Mouse (Mus musculus) right cerebral cortex, postnatal 4 days (tissue): Measurements from ENCODE around the gene Prox1.

Experiments
- DNase-seq: peaks from one replicate; pipeline ENCODE4 v3.0.0-alpha.2; 2022

The Prox1 gene

GRCm38 (mm10) chr1:190140519-190140918, 30.0 kb downstream of the Prox1 start:
- DNase-seq = no peak

- DNase-seq = no peak
Measured at GRCm38 (mm10) chr1:190139711-190140405, 30.7 kb downstream of the Prox1 start.

GRCm38 (mm10) chr1:190137943-190138342, 32.6 kb downstream of the Prox1 start:
- DNase-seq = peak; percentile 33

DNA sequence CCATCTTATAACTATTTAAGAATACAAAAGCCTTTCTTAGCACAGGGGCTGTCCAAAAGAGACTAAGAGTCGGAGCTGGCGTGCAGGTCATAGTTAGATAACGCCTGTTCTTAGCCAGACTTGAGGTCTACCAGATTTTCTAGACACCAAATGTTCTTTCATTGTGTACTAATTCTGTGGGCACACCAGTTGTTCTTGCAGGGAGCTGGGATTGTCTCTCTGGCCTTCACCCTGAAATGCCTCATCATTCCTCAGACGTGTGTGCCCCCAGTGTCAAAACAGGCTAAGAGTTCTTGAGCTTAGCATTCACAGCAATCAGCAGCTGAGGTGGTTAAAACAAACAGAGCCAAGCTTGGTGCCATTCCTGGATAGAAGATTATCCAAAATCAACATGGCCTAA, 37.6 kb downstream of the Prox1 start:
- DNase-seq = no peak

DNA sequence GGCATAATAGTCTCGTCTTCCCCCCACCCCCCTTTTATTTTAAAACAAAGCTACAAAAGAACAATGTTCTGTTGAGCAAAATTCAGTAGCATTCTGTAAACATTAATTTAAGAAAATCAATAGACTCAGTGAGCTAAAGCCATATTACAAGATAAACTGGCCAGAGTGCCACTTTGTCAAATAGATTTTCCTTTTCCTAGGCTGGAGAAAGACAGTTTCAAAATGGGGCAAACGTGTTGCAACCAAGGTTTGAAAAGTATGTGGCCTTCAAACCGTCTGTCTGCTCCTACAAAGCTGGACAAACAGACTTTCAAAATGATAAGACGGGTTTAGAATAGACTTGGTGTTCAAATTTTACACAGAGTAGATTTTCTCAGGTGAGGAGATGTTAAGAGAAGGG, 39.6 kb downstream of the Prox1 start:
- DNase-seq = no peak

DNA sequence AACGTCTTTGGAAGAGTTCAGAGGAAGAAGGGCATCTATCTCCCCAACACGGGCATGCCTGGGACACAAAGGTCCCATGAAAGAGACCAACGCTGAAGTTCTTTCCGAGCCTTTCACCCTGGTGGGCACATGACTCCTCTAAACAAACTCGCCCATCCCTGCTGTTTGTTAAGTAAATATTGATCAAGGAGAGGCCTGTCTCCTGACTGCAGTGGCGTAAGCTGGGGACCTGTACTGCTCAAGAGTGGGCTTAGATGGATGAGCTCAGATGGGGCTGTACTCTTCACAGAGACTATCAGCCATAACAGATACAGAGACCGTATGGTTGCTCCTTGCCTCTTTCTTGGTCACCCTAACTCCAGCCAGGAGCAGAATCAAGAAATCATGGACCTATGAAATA, 41.0 kb downstream of the Prox1 start:
- no peak for DNase-seq

GRCm38 (mm10) chr1:190128674-190129322, 41.7 kb downstream of the Prox1 start:
- DNase-seq = no peak

DNA sequence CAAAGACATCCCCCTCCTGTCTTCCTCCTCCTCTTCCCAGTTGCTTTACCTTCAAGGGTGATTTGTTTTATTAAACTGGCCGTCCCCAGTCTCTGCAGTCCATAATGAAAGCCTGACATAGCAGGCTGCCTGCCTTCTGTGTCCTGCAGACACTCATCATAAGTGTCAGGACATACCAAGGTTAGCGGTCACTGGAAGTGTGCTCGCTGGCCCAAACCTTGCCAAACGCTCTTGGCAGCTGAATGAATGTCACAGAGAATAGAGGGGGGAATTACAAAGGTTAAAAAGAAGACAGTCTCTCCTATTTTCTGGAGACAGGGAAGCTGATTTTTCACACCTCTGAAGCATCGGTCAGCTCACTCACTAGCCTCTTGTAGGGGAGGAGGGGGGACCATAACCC, 42.6 kb downstream of the Prox1 start:
- no peak for DNase-seq

GRCm38 (mm10) chr1:190127163-190127795, 43.2 kb downstream of the Prox1 start:
- no peak for DNase-seq

DNA sequence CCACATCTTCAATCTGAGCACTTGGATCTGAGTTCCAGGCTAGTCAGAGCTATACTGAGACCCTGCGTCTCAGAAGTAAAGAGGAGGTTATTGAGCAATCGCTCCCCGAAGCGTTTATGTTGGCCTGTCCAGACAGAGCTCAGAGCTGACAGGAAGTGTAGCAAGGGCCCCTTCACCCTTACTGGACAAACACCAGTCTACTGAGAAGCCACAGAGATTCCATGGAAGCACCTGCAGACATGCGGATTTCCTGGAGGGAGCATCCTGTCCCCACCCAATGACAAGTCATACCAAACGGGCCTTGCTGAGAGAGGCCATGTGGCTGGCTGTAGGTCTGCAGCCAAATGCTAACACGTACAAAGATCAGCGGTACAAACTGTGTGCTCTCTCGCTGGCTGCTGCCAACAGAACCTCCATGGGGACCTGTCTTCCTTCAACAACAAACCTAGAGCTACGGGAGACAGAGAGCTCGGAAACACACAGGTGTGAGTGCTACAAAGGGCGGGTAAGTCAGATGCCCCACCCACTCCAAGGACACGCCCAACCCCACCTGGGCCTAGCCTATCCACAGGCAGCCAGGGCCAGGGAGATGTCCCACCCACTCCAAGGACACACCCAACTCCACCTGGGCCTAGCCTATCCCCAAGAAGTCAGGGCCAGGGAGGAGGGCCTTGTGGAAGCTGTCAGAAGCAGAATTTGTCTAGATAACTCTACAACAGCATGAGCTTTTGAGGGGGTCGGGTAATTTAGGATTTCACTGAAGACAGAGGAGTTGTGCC, 45.4 kb downstream of the Prox1 start:
- DNase-seq = no peak

DNA sequence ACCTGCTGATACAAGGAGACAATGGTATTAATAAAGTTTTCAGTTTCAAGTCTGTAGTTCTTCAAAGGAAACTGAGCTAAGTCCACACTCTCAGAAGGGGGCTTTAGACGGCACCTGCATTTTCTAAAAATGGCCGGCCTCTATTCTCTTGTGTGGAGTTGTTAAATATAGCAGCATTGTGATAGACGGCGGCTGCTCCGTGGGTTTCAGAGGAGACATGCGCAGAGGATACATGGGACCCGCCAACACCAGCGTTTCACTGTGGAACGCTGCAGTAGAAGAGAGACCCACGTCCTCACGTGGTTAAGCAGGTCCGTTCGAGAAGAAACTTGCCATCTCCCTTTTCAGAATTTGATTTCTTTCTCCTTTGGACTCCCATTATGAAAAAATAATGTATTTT, 47.1 kb downstream of the Prox1 start:
- no peak for DNase-seq

GRCm38 (mm10) chr1:190115985-190116384, 54.5 kb downstream of the Prox1 start:
- DNase-seq = no peak

GRCm38 (mm10) chr1:190111741-190112140, 58.8 kb downstream of the Prox1 start:
- DNase-seq = no peak

- DNase-seq = no peak
Measured at GRCm38 (mm10) chr1:190107587-190107986, 62.9 kb downstream of the Prox1 start.

DNA sequence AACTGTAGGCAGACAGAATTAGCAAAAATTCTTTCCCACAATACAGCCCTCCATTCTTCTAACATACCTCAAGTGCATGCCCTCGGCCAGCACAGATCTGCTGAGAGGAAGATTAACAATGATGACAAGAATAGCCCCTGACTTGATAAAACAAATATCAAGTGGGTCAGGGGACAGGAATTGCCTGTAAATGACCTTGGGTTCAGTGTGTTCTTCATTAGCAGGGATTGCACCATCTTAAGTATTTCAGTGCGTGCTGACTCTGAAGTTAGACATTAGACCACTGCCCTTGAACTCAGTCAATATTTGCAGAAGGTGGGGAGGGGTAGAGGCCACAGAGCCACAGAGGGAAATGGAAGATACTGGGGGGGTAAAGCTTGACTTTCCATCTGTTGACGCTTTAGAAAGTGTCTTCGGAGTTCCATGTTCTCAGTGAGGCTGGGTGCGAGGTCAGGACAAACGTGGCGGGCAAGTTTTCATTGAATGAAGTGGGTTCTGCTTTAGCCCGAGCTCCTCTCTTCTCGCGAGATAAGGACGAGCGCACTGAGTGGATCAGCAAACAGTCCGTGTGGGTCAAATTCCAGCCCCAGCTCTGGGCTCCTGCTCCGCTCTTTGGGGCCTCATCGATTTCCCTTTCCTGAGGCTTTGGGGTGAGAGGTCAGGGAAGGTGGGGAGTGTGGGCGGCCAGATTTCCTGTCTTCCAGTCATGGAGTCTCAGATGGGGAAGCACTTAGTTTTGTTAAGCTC, 63.7 kb downstream of the Prox1 start:
- DNase-seq = no peak

- no peak for DNase-seq
Measured at GRCm38 (mm10) chr1:190106060-190106459, 64.5 kb downstream of the Prox1 start.

- DNase-seq = no peak
Measured at GRCm38 (mm10) chr1:190093326-190093725, 77.2 kb downstream of the Prox1 start.

DNA sequence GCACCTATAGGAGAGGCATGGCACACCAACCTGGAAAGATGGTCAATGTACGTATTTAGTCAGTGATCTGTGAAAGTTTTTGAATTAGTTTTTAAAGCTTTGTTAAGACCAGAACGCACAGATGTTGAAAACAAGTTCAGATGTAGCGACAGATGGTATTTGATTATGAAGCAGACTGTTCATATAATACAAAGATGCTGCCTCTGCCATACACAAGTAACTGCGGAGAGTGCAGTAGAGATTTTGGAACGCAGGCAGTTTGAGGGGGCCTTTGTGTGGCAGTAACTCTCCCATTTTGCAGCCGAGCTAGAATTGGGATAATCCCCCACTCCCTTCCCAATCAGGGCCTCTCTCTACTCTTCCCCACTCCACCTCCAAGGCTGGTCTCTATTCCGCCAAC, 78.4 kb downstream of the Prox1 start:
- DNase-seq = no peak

- DNase-seq = no peak
Measured at GRCm38 (mm10) chr1:190088929-190089328, 81.6 kb downstream of the Prox1 start.

- no peak for DNase-seq
Measured at GRCm38 (mm10) chr1:190085703-190086102, 84.8 kb downstream of the Prox1 start.

DNA sequence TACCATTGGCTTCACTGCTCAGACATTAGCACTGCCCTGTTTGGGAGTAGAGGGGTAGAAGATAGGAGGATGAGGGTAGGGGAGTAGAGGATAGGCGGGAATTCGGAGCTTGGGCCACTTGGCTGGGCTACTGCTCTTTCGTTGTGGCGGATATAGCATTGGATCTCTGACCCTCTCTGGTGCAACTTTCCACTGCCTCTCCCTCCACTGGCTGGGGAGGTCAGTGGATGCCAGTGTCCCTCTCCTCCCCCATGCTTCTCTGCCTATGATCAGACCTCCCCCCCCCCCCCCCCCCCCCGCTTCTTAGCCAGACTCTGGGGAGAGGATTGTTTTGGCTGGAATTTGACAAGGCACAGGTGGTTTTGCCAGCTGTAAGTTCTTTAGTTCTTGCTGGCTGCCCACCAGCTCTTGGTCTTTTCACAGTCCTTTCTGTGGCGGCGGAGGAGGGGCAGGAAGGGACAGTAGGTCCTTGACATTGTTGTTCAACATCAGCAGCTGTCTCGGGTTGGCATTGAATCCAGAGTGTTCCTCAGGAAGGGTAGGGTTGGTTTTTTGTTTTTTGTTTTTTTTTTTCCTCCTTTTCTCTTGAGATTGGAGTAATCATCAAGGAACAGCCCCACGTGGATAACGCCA, 90.8 kb downstream of the Prox1 start:
- DNase-seq = no peak

- DNase-seq = no peak
Measured at GRCm38 (mm10) chr1:190076601-190077000, 93.9 kb downstream of the Prox1 start.
